Mouse (Mus musculus) limb, embryonic 14.5 days (tissue): ENCODE measurements around the gene Dok1. TPM values are rescaled to one million over a fixed set of nuclear protein-coding genes. Genes with fewer than 3 reads are reported as not detected.

Experiments
- ATAC-seq: fragments of 200-750 bp; cut with Nextera tagmentation; 2 replicates; pipeline ENCODE4 v1.8.0; 2017; ENCODE audit warnings: low read depth, moderate number of reproducible peaks, moderate TSS enrichment; ENCODE audit not compliant: low FRiP score
- DNase-seq: peaks from one replicate; pipeline ENCODE4 v3.0.0-alpha.2; 2015; ENCODE audit warnings: low spot score
- H3K27ac ChIP-seq: fragments of 300-500 bp; sonication (generic); replicated peaks from 2 replicates; pipeline ENCODE4 v1.5.1; 2014; ENCODE audit warnings: low read depth, mild to moderate bottlenecking, low read length, moderate library complexity, mixed read lengths
- H3K27me3 ChIP-seq: fragments of 300-500 bp; sonication (generic); 2 replicates; pipeline ENCODE4 v1.6.1; 2014; ENCODE audit warnings: low read length, mixed read lengths; ENCODE audit not compliant: control insufficient read depth, insufficient read depth
- H3K36me3 ChIP-seq: fragments of 300-500 bp; sonication (generic); 2 replicates; pipeline ENCODE4 v1.6.1; 2014; ENCODE audit warnings: mild to moderate bottlenecking, low read length, moderate library complexity, mixed read lengths; ENCODE audit not compliant: control insufficient read depth, insufficient read depth
- H3K4me1 ChIP-seq: fragments of 300-500 bp; sonication (generic); 2 replicates; pipeline ENCODE4 v1.6.1; 2014; ENCODE audit warnings: antibody characterized with exemption, low read length, mixed read lengths; ENCODE audit not compliant: control insufficient read depth, insufficient read depth
- H3K4me2 ChIP-seq: fragments of 300-500 bp; sonication (generic); replicated peaks from 2 replicates; pipeline ENCODE4 v1.6.1; 2014; ENCODE audit warnings: low read depth, mild to moderate bottlenecking, low read length, moderate library complexity; ENCODE audit not compliant: severe bottlenecking
- H3K4me3 ChIP-seq: fragments of 300-500 bp; sonication (generic); replicated peaks from 2 replicates; pipeline ENCODE4 v1.5.1; 2014; ENCODE audit warnings: low read length
- H3K9ac ChIP-seq: fragments of 300-500 bp; sonication (generic); 2 replicates; pipeline ENCODE4 v1.6.1; 2014; ENCODE audit warnings: mild to moderate bottlenecking, low read depth, low read length, moderate library complexity; ENCODE audit not compliant: severe bottlenecking
- H3K9me3 ChIP-seq: fragments of 300-500 bp; sonication (generic); 2 replicates; pipeline ENCODE4 v1.6.1; 2016; ENCODE audit warnings: low read length; ENCODE audit not compliant: control insufficient read depth
- POLR2A ChIP-seq: fragments of 200-500 bp; IDR thresholded peaks from 2 replicates; pipeline ENCODE4 v1.8.0; 2012; ENCODE audit warnings: inconsistent platforms, mild to moderate bottlenecking, moderate library complexity, borderline replicate concordance; ENCODE audit not compliant: insufficient read depth, insufficient read length; ENCODE audit errors: extremely low read depth
- WGBS: fragments of 180-500 bp; shearing (Covaris S2); extraction: QIAGEN DNeasy Blood & Tissue Kit; methylation state at CpG from one replicate; pipeline ENCODE4 v1.1.7; 2014; 5-methylcytosine and 5-hydroxymethylcytosine counted together
- polyA plus RNA-seq, 2 experiments: library from polyadenylated mRNA; depleted of rRNA in 1 of 2; stranded (reverse) in 1 of 2; unstranded in 1 of 2; fragments of >200 nt; fragmentation: Nextera tagmentation in 1 of 2; extraction: Ambion mirVana in 1 of 2; gene quantifications; 2 replicates each; pipeline versions ENCODE4 v1.2.1 to v1.2.3; 2012 to 2014

Gene Dok1
- polyA plus RNA-seq, 2 experiments: 11.4 to 17.1 TPM

DNA sequence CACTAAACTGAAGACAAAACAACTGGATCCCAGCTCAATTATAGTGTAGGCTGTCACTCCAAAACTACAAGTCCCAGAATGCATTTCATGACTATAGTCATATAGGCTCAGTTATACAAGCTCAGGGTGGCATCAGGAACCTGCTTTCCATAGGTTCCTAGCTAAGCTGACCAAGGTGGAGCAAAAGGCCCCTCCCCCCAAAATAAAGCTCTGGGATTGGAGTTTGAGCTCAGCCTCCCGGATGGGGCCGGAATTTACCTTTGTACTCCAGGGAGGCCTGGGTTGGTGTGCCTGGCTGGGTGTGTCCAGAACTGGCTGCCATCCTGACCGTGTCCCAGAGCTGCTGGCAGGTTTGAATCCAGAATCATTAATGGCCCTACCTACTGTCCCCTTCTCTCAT, 24.5 kb upstream of the Dok1 start, which contains the start of gene Dqx1:
Gene Dqx1 (plus strand): TSS at position 55 of the 400 bp plus-strand sequence.
- no peak for TF ChIP-seq POLR2A
- H3K27ac ChIP-seq: no peak within 1 kb of the TSS

DNA sequence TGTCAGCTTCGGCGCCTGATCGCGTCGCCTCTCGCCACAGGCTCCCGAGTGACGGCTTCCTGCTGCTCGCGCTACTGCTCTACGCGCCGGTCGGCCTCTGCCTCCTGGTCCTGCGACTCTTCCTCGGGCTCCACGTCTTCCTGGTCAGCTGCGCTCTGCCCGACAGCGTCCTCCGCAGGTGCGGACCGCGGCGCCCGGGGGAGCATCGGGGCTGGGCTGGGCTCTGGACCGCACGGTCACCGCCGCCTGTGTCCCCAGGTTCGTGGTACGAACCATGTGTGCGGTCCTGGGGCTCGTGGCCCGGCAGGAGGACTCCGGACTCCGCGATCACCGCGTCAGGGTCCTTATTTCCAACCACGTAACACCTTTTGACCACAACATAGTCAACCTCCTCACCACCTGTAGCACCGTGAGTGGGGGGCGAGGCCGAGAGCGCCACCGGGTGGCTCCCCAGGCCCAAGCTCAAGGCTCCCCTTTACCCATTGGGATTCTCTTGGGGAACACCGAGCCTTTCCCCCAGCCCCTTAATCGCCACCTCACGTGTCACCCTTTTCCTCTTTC, 21.7 kb upstream of the Dok1 start, which contains the start of gene Htra2:
Gene Htra2 (minus strand): TSS at position 403 of the 561 bp plus-strand sequence.
- peak within 1 kb of the TSS; percentile 96 for H3K4me3 ChIP-seq
- no peaks in the 10 kb centered on the region for H3K9me3 ChIP-seq
- peak within 1 kb of the TSS; percentile 88 for H3K4me2 ChIP-seq
- H3K4me1 ChIP-seq: peaks cover 20% of the 10 kb centered on the region
- ATAC-seq: peak; percentile 27
- H3K36me3 ChIP-seq: peaks cover 31% of the 10 kb centered on the region
- peak within 1 kb of the TSS; percentile 89 for H3K9ac ChIP-seq
- no peaks in the 10 kb centered on the region for H3K27me3 ChIP-seq
- DNase-seq: no peak
- peak within 1 kb of the TSS; percentile 88 for H3K27ac ChIP-seq
- under 1% methylated on average over 27 of the region's 50 CpGs for WGBS
- TF ChIP-seq POLR2A: no peak

More for the DNA sequence above, 24.5 kb upstream of the Dok1 start, which contains the start of gene Dqx1:
- Histone ChIP-seq H3K4me3 (no peak within 1 kb of the TSS), H3K36me3 (peaks cover 20% of the 10 kb centered on the region), H3K27me3 (peaks cover 15% of the 10 kb centered on the region), H3K4me2 (no peak within 1 kb of the TSS), H3K9me3 (no peaks in the 10 kb centered on the region), H3K9ac (no peak within 1 kb of the TSS), H3K4me1 (peaks cover 15% of the 10 kb centered on the region)
- WGBS: 47% methylated on average over 3 of the region's 3 CpGs
- DNase-seq: no peak
- no peak for ATAC-seq

DNA sequence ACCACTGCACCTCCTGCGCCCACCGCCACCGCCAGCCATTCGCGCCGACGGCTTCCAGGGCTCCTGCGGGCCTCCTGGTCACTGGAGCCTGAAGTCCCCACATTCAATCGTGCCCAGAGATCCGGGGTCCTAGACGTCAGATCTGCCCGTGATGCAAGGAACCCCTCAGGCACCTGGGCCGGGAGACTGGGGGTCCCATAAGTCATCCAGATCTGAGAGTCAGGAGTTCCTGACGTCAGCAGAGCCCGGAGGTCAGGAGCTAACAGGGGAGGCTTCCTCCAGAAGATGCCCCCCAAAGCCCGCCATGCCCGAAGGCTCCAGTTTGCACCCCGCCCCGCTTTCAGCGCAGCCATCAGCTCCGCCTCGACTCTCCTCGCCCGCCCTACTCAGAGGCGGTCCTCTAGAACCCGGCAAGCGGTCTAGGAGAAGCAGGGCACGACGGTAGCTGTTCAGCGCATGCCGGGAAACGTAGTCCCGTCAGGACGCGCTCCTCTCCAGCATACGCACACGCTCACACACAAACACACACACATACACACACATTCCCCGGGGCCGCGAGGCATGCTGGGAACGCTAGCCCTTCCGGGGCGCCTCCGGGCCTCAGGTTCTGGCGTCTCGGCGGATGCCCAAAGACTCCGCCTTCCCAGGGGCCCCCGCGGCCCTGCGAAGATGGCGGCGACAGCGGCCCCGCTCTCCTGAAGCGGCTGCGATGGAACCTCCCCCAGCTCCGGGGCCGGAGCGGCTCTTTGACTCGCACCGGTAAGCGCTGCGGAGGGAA, 21.0 kb upstream of the Dok1 start, which contains the start of gene Aup1:
Gene Aup1 (plus strand): TSS at position 448 of the 778 bp plus-strand sequence.
- H3K36me3 ChIP-seq: peaks cover 34% of the 10 kb centered on the region
- ATAC-seq (peak; percentile 95), DNase-seq (peak; percentile 97)
- peak within 1 kb of the TSS; percentile 88 for H3K27ac ChIP-seq
- peaks cover 20% of the 10 kb centered on the region for H3K4me1 ChIP-seq
- peak within 1 kb of the TSS; percentile 89 for H3K9ac ChIP-seq
- peak within 1 kb of the TSS; percentile 96 for H3K4me3 ChIP-seq
- H3K27me3 ChIP-seq: no peaks in the 10 kb centered on the region
- TF ChIP-seq POLR2A: peak; percentile 89; the same call in 1 of the 2 replicates
- H3K4me2 ChIP-seq: peak within 1 kb of the TSS; percentile 88
- no peaks in the 10 kb centered on the region for H3K9me3 ChIP-seq
- 0% methylated on average over 35 of the region's 64 CpGs for WGBS

DNA sequence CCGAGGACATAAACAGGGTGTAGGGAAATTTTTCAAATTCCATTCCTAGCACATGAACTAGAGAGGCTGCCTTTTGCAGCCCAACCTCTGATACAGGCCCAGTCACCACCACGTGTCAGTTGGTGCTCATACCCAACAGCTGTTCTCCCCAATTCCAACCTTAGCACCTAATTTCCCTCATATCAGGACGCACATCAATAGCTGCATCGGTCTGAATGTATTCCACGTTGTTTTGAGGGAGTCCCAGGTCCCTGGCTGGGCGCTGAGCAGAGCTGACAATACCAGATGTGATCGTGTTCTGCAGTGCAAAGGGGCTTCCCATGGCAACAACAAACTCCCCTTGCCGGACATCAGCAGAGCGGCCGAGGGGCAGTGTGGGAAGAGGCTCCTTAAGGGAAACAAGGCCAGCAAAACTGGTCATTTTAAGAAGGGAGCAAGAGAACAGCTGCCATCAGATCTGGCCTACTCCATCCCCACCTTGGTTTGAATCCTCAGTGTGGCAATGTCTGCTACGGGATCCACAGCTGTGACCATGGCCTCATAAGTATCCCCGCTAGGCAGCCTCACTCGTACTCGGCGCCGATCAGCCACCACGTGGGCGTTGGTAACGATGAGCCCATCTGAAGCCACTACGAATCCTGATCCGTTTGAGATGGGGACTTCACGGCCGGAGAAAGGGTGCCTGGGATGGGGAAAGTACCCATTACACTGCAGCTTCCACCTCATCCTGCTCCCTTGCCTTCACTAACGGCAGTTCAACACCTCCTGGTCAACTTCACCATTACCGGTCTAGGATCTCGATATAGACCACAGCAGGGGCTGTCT, 20.1 kb upstream of the Dok1 start:
- peaks cover 34% of the 10 kb centered on the region for H3K36me3 ChIP-seq
- ATAC-seq: no peak
- under 1% methylated on average over 26 of the region's 26 CpGs for WGBS

DNA sequence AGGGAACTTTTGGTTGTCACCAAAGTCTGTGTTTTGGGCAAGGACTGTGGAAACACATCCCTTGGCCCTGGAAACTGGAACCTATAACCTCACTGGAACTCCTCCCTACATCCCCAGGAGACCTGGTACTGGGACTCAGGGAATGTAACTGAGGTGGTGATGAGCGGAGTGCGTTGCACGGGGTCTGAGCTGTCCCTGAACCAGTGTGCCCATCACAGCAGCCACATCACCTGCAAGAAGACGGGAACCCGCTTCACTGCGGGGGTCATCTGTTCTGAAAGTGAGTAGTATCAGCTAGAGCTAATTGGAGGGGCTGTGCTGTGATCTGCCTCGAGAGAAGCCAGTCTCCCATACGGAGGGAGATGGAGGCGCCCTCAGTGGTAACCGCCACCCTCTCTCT, 16.1 kb upstream of the Dok1 start:
- ATAC-seq (no peak), DNase-seq (no peak)
- no peak overlapping the region for H3K4me3 ChIP-seq
- H3K4me2 ChIP-seq: no peak overlapping the region
- no peak for TF ChIP-seq POLR2A
- H3K36me3 ChIP-seq: peaks cover 13% of the 10 kb centered on the region
- no peaks in the 10 kb centered on the region for H3K9me3 ChIP-seq
- H3K27me3 ChIP-seq: no peaks in the 10 kb centered on the region
- WGBS: 59% methylated on average over 10 of the region's 10 CpGs
- no peak overlapping the region for H3K27ac ChIP-seq
- no peak overlapping the region for H3K9ac ChIP-seq
- peaks cover 13% of the 10 kb centered on the region for H3K4me1 ChIP-seq

More for the DNA sequence above, 20.1 kb upstream of the Dok1 start:
- Histone ChIP-seq H3K27me3 (no peaks in the 10 kb centered on the region), H3K4me1 (peaks cover 20% of the 10 kb centered on the region), H3K4me3 (peak overlapping the region; percentile 96), H3K9ac (peak overlapping the region; percentile 89), H3K9me3 (no peaks in the 10 kb centered on the region), H3K4me2 (peak overlapping the region; percentile 88), H3K27ac (peak overlapping the region; percentile 88)
- no peak for TF ChIP-seq POLR2A
- DNase-seq: no peak
